Mouse (Mus musculus) lung, postnatal 25 days (tissue): ENCODE data around the gene Kptn.

Experiments
- DNase-seq: peaks from one replicate; pipeline ENCODE4 v3.0.0; 2022; ENCODE audit warnings: low spot score

Gene Kptn

GRCm38 (mm10) chr7:16161302-16161701 lies 41.6 kb downstream of the Kptn start:
- no peak for DNase-seq

- DNase-seq, result no peak
Observed at GRCm38 (mm10) chr7:16162036-16162435, 42.3 kb downstream of the Kptn start.

GRCm38 (mm10) chr7:16172141-16172581 lies 52.5 kb downstream of the Kptn start:
- no peak for DNase-seq

- no peak for DNase-seq
Observed at GRCm38 (mm10) chr7:16172586-16173140, 53.0 kb downstream of the Kptn start.

GRCm38 (mm10) chr7:16173146-16173545 lies 53.5 kb downstream of the Kptn start:
- DNase-seq, result no peak

- DNase-seq, result peak; percentile 22
Observed at GRCm38 (mm10) chr7:16174597-16175541, 55.2 kb downstream of the Kptn start, which contains the start of gene Meis3. Meis3 (plus strand) TSS chr7:16175090.

- no peak for DNase-seq
Observed at GRCm38 (mm10) chr7:16175542-16175931, 55.8 kb downstream of the Kptn start.
